Mouse (Mus musculus): ENCODE data around the gene Gsk3b. TPM values are rescaled to one million over a fixed set of nuclear protein-coding genes. Genes with fewer than 3 reads are reported as not detected.

The Gsk3b gene
- polyA plus RNA-seq, 2 experiments: 2.9 to 10.3 TPM

DNA sequence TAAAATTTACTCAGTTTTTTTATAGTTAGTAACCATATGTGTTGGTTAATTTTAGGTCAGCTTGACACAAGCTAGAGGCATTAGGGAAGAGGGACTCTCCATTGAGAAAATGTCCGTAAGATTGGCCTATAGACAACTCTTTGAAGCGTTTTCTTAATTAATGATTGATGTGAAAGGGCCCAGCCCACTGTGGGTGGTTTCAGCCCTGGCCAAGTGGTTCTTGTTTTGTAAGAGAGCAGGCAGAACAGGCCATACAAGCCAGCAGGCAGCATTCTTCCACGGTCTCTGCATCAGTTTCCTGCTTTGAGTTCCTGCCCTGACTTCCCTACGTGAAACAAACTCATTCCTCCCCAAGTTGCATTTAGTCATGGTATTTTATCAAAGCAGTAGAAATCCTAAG is 90.3 kb downstream of the Gsk3b start:
- Histone ChIP-seq H3K36me3 (replicated peaks; ENCODE audit: control insufficient read depth, insufficient read depth, low read depth) (no peaks in the 10 kb centered on the region; the same call in 1 of the 2 replicates), H3K4me3 (ENCODE audit: insufficient read depth in 1 of 2, low read depth in 2 of 2, low read length in 2 of 2) (no peak overlapping the region), H3K27ac (no peak overlapping the region), H3K9me3 (ENCODE audit: control insufficient read depth, low read length) (no peaks in the 10 kb centered on the region), H3K4me2 (ENCODE audit: low read depth) (no peak overlapping the region), H3K4me1 (replicated peaks; ENCODE audit: control insufficient read depth in 2 of 2, insufficient read depth in 2 of 2, low read length in 1 of 2) (no peaks in the 10 kb centered on the region), H3K9ac (replicated peaks) (no peak overlapping the region), H3K27me3 (ENCODE audit: control insufficient read depth, insufficient read depth, low read length) (no peaks in the 10 kb centered on the region)
- DNase-seq (ENCODE audit: low read depth in 3 of 3, low spot score in 3 of 3): no peak
- no peak for ATAC-seq (ENCODE audit: insufficient read depth)
- 70% methylated on average over 4 of the region's 4 CpGs for WGBS (ENCODE audit: insufficient replicate concordance)
- no peak for TF ChIP-seq CTCF (IDR thresholded peaks at IDR 0.05; ENCODE audit: low read depth)
- TF ChIP-seq EP300 (IDR thresholded peaks at IDR 0.05; ENCODE audit: low read depth): no peak

DNA sequence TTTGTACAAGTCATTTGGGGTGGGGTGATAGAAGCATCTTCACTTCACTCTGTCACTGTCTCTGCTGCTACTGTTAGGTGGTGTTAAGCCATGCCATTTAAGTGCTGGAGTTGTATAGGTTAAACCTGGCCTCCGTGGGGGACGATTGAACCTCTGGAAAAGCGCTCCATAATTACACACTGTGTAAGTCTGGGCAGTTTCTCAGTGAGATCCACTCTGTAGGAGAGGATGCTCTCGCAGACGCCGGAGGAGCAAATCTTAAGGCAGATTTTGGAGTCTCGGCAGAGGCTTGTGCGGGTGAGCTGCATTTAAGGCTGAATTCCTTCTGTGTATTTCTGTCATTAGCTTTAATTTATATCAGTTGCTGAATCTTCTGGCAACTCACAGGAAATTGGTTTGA is 92.6 kb downstream of the Gsk3b start:
- no peaks in the 10 kb centered on the region for H3K27me3 ChIP-seq (ENCODE audit: control insufficient read depth, insufficient read depth, low read length)
- peaks cover 4% of the 10 kb centered on the region for H3K36me3 ChIP-seq (replicated peaks; ENCODE audit: control insufficient read depth, insufficient read depth, low read depth)
- no peak for TF ChIP-seq EP300 (IDR thresholded peaks at IDR 0.05; ENCODE audit: low read depth)
- TF ChIP-seq CTCF (IDR thresholded peaks at IDR 0.05; ENCODE audit: low read depth): no peak
- H3K9me3 ChIP-seq (ENCODE audit: control insufficient read depth, low read length): no peaks in the 10 kb centered on the region
- ATAC-seq (ENCODE audit: insufficient read depth) (no peak), DNase-seq (ENCODE audit: low read depth in 3 of 3, low spot score in 3 of 3) (no peak)
- no peak overlapping the region for H3K27ac ChIP-seq
- H3K9ac ChIP-seq (replicated peaks): no peak overlapping the region
- WGBS (ENCODE audit: insufficient replicate concordance): 91% methylated on average over 8 of the region's 8 CpGs
- H3K4me3 ChIP-seq (ENCODE audit: insufficient read depth in 1 of 2, low read depth in 2 of 2, low read length in 2 of 2): no peak overlapping the region
- H3K4me2 ChIP-seq (ENCODE audit: low read depth): no peak overlapping the region
- H3K4me1 ChIP-seq (replicated peaks; ENCODE audit: control insufficient read depth in 2 of 2, insufficient read depth in 2 of 2, low read length in 1 of 2): no peaks in the 10 kb centered on the region; a peak in 1 of 4 replicates

DNA sequence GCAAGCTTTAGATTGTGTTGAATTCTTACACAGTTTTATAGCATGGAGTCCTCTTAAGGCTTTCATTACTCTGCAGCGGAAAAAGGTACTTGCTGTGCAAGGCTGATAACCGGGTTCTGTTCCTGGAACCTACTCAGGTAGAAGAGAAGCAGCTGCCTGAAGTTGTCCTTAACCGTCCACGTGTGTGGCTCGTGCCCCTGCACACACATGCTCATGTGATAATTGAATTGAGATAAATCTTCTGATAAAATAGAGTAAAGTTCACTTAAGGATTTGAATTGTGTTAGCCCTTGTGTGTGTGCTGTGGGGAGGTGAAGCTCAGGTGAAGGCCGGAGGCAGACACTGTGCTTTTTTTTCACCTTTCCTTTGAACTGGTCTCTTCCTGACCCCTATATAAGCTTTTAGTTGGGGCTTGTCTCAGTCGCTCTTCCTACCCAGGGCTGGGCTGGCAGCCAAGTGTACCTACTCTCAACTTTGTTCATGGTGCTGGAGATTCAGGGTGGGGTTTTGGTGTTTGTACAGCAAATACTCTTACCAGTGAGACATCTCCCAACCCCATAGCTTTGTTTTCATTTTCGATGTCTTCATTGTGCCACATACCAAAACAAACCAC is 96.0 kb downstream of the Gsk3b start:
- no peaks in the 10 kb centered on the region; a peak in 1 of 4 replicates for H3K4me1 ChIP-seq (replicated peaks; ENCODE audit: control insufficient read depth in 2 of 2, insufficient read depth in 2 of 2, low read length in 1 of 2)
- H3K9me3 ChIP-seq (ENCODE audit: control insufficient read depth, low read length): no peaks in the 10 kb centered on the region
- no peak overlapping the region for H3K27ac ChIP-seq
- H3K27me3 ChIP-seq (ENCODE audit: control insufficient read depth, insufficient read depth, low read length): no peaks in the 10 kb centered on the region
- H3K9ac ChIP-seq (replicated peaks): no peak overlapping the region
- H3K4me3 ChIP-seq (ENCODE audit: insufficient read depth in 1 of 2, low read depth in 2 of 2, low read length in 2 of 2): no peak overlapping the region
- no peak for TF ChIP-seq EP300 (IDR thresholded peaks at IDR 0.05; ENCODE audit: low read depth)
- TF ChIP-seq CTCF (IDR thresholded peaks at IDR 0.05; ENCODE audit: low read depth): no peak
- DNase-seq (ENCODE audit: low read depth in 3 of 3, low spot score in 3 of 3) (peak in 1 of 3 experiments; percentile 6), ATAC-seq (ENCODE audit: insufficient read depth) (peak; percentile 55; the same call in 1 of the 2 replicates)
- H3K36me3 ChIP-seq (replicated peaks; ENCODE audit: control insufficient read depth, insufficient read depth, low read depth): peaks cover 4% of the 10 kb centered on the region
- H3K4me2 ChIP-seq (ENCODE audit: low read depth): no peak overlapping the region
- WGBS (ENCODE audit: insufficient replicate concordance): 77% methylated on average over 8 of the region's 8 CpGs

DNA sequence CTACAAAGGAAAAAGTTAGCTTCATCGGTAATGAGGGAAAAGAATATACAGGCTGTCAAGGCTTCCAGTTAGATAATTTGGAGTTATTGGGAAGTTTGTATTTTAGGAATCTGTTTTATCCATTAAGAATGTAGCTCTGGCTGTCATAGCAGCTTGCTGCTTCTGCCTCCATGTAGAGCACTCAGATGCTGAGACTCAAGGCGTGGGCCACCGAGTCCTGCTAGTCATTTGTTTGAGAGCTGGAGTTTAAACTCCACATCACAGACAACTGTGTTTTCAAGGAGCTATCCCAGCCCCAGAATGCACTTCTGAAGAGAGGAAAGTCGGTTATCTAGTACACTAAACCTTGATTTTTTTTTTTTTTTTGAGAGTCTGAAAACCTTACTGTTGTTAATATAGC is 101.2 kb downstream of the Gsk3b start:
- H3K4me3 ChIP-seq (ENCODE audit: insufficient read depth in 1 of 2, low read depth in 2 of 2, low read length in 2 of 2): no peak overlapping the region
- 78% methylated on average over 4 of the region's 4 CpGs for WGBS (ENCODE audit: insufficient replicate concordance)
- H3K4me2 ChIP-seq (ENCODE audit: low read depth): no peak overlapping the region
- no peak for ATAC-seq (ENCODE audit: insufficient read depth)
- no peaks in the 10 kb centered on the region for H3K4me1 ChIP-seq (replicated peaks; ENCODE audit: control insufficient read depth in 2 of 2, insufficient read depth in 2 of 2, low read length in 1 of 2)
- no peaks in the 10 kb centered on the region for H3K9me3 ChIP-seq (ENCODE audit: control insufficient read depth, low read length)
- no peak for DNase-seq (ENCODE audit: low read depth in 3 of 3, low spot score in 3 of 3)
- no peaks in the 10 kb centered on the region for H3K27me3 ChIP-seq (ENCODE audit: control insufficient read depth, insufficient read depth, low read length)
- peaks cover 12% of the 10 kb centered on the region for H3K36me3 ChIP-seq (replicated peaks; ENCODE audit: control insufficient read depth, insufficient read depth, low read depth)
- no peak overlapping the region for H3K27ac ChIP-seq
- TF ChIP-seq CTCF (IDR thresholded peaks at IDR 0.05; ENCODE audit: low read depth) (no peak), EP300 (IDR thresholded peaks at IDR 0.05; ENCODE audit: low read depth) (no peak)
- no peak overlapping the region for H3K9ac ChIP-seq (replicated peaks)

DNA sequence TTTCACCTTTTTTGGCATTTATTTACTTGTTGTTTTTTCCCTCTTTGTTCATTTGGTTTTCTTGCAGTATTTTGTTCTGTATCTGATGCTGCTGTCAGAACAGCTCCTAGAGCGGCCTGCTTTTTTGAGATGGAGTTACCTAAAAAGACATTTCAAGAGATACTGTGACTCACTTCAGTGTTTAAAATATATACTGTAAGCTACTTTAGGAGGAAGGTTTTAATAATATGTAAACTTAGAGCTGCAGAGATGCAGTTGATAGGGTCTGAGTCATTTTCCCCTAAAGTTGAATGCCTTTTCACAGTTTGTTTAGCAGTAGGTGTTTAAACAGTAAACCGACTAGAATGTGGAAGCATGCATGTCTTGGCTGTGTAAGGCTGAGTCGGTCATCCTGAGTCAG is 101.7 kb downstream of the Gsk3b start:
- Histone ChIP-seq H3K4me2 (ENCODE audit: low read depth) (no peak overlapping the region), H3K36me3 (replicated peaks; ENCODE audit: control insufficient read depth, insufficient read depth, low read depth) (peaks cover 12% of the 10 kb centered on the region; the same call in 1 of the 2 replicates), H3K27ac (no peak overlapping the region), H3K4me1 (replicated peaks; ENCODE audit: control insufficient read depth in 2 of 2, insufficient read depth in 2 of 2, low read length in 1 of 2) (no peaks in the 10 kb centered on the region), H3K9ac (replicated peaks) (no peak overlapping the region), H3K4me3 (ENCODE audit: insufficient read depth in 1 of 2, low read depth in 2 of 2, low read length in 2 of 2) (no peak overlapping the region), H3K27me3 (ENCODE audit: control insufficient read depth, insufficient read depth, low read length) (no peaks in the 10 kb centered on the region), H3K9me3 (ENCODE audit: control insufficient read depth, low read length) (no peaks in the 10 kb centered on the region)
- no peak for DNase-seq (ENCODE audit: low read depth in 3 of 3, low spot score in 3 of 3)
- 75% methylated on average over 3 of the region's 3 CpGs for WGBS (ENCODE audit: insufficient replicate concordance)
- ATAC-seq (ENCODE audit: insufficient read depth): no peak
- TF ChIP-seq EP300 (IDR thresholded peaks at IDR 0.05; ENCODE audit: low read depth): no peak
- TF ChIP-seq CTCF (IDR thresholded peaks at IDR 0.05; ENCODE audit: low read depth): no peak

Measured in liver, embryonic 14.5 days (tissue).